Mouse (Mus musculus) hindbrain, embryonic 10.5 days (tissue): ENCODE results near the gene Ap4b1. TPM values are rescaled to one million over a fixed set of nuclear protein-coding genes. Genes with fewer than 3 reads are reported as not detected.
"Not testable (repeated sequence)": the region's sequence is repeated elsewhere in the genome, so short reads cannot be mapped to it uniquely, and the experiment has no call there.

Experiments used
- DNase-seq: peaks from one replicate; pipeline ENCODE4 v3.0.0-alpha.2; 2017; ENCODE audit warnings: low spot score
- H3K27ac ChIP-seq: fragments of 300-500 bp; sonication (generic); 2 replicates; pipeline ENCODE4 v1.5.1; 2016; ENCODE audit warnings: mild to moderate bottlenecking, moderate library complexity
- H3K27me3 ChIP-seq: fragments of 300-500 bp; sonication (generic); 2 replicates; pipeline ENCODE4 v1.6.1; 2016; ENCODE audit warnings: mild to moderate bottlenecking; ENCODE audit not compliant: poor library complexity, insufficient read depth, severe bottlenecking
- H3K36me3 ChIP-seq: fragments of 300-500 bp; sonication (generic); 2 replicates; pipeline ENCODE4 v1.6.1; 2016; ENCODE audit warnings: mild to moderate bottlenecking, moderate library complexity
- H3K4me1 ChIP-seq: fragments of 300-500 bp; sonication (generic); replicated peaks from 2 replicates; pipeline ENCODE4 v1.6.1; 2016; ENCODE audit warnings: mild to moderate bottlenecking
- H3K4me3 ChIP-seq: fragments of 300-500 bp; sonication (generic); 2 replicates; pipeline ENCODE4 v1.5.1; 2016; ENCODE audit warnings: mild to moderate bottlenecking, moderate library complexity
- H3K9me3 ChIP-seq: fragments of 300-500 bp; sonication (generic); 2 replicates; pipeline ENCODE4 v1.6.1; 2016; ENCODE audit warnings: mild to moderate bottlenecking, moderate library complexity
- WGBS: fragments of 180-500 bp; shearing (Covaris S2); methylation state at CpG from one replicate; pipeline ENCODE4 v1.1.7; 2016; 5-methylcytosine and 5-hydroxymethylcytosine counted together
- polyA plus RNA-seq: library from polyadenylated mRNA; unstranded; fragments of >200 nt; fragmentation: Nextera tagmentation; extraction: Ambion mirVana; gene quantifications from 2 replicates; pipeline ENCODE4 v1.2.1, GENCODE M21; 2016

Gene Ap4b1
- polyA plus RNA-seq, 1 experiment from 2014 or later: 22.1 TPM

DNA sequence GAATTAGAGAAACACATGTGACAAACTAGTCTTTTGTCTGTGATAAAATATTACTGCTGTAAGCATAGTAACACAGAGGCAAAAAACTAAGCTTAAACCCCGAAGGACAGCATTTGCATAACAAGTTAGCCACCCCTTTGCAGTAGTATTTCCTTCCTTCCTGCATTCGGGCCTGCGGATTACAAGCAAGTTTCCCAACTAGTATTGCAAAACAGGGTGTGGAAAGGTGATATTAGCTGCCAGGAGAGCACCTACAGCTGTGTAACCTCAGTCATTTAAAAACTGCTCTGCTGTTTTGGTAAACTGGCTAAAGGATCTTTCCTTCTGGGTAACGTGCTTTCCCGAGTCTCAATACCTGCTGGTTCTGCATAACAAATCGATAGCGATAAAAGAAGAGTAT, 22.1 kb upstream of the Ap4b1 start:
- no peaks in the 10 kb centered on the region for H3K9me3 ChIP-seq
- no peaks in the 10 kb centered on the region for H3K27me3 ChIP-seq
- H3K4me1 ChIP-seq: peaks cover 23% of the 10 kb centered on the region
- H3K36me3 ChIP-seq: no peaks in the 10 kb centered on the region
- no peak for DNase-seq
- WGBS: 67% methylated on average over 7 of the region's 7 CpGs
- H3K27ac ChIP-seq: no peak overlapping the region
- no peak overlapping the region for H3K4me3 ChIP-seq

DNA sequence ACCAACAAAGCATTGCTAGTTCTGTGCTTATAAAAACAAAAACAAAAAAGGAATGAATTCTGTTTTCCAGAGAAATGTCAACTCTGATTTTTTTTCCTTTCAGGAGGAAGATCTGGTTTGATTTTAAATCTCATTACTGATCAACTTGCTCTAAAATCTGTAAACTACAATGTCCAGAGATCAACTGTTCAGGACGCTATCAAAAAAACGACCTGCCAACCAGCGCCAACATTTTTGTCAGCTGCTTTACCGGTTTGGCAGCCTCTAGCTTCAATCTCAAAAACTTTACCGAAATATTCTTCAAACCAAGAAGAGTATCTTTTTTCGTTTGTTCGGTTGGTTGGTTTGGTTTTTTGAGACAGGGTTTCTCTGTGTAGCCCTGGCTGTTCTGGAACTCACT, 20.2 kb upstream of the Ap4b1 start:
- Histone ChIP-seq H3K36me3 (no peaks in the 10 kb centered on the region), H3K4me1 (peaks cover 23% of the 10 kb centered on the region), H3K9me3 (no peaks in the 10 kb centered on the region), H3K4me3 (peak overlapping the region; percentile 94; the same call in 1 of the 2 replicates), H3K27ac (no peak overlapping the region), H3K27me3 (no peaks in the 10 kb centered on the region)
- WGBS: 87% methylated on average over 7 of the region's 7 CpGs
- no peak for DNase-seq

DNA sequence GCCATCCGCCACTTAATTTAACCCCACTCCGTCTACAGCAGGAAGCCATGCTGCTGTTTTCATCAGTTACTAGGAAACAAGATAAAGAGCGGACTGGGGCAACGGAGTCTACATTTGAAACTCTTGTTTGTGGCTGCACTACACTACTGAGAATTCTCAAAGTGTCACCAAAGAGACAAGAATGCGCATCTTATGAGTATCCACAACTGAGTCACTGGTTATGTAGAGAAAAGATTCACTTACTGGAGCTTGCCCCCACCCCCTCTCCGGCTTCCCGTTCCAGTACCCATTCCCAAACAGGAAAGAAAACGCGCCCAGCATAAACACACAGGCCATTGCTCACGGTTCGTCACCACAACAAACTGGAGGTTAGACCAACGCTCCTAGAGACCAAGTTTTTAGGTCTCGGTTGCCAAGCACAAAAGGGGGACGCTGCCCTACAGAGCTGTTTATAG, 19.4 kb upstream of the Ap4b1 start:
- H3K27me3 ChIP-seq: no peaks in the 10 kb centered on the region
- H3K27ac ChIP-seq: peak overlapping the region; percentile 98
- peaks cover 23% of the 10 kb centered on the region for H3K4me1 ChIP-seq
- peak overlapping the region; percentile 94 for H3K4me3 ChIP-seq
- no peaks in the 10 kb centered on the region for H3K9me3 ChIP-seq
- WGBS: 3% methylated on average over 14 of the region's 14 CpGs
- DNase-seq: peak; percentile 43
- no peaks in the 10 kb centered on the region for H3K36me3 ChIP-seq

GRCm38 (mm10) chr3:103790346-103791145, 18.8 kb upstream of the Ap4b1 start:
- DNase-seq: no peak
- H3K36me3 ChIP-seq: no peaks in the 10 kb centered on the region
- under 1% methylated on average over 61 of the region's 61 CpGs for WGBS
- no peaks in the 10 kb centered on the region for H3K9me3 ChIP-seq
- H3K27me3 ChIP-seq: no peaks in the 10 kb centered on the region
- peaks cover 23% of the 10 kb centered on the region for H3K4me1 ChIP-seq
- peak overlapping the region; percentile 98 for H3K27ac ChIP-seq
- peak overlapping the region; percentile 94 for H3K4me3 ChIP-seq

GRCm38 (mm10) chr3:103791230-103792110, 17.9 kb upstream of the Ap4b1 start, which contains the start of gene Hipk1:
Hipk1 (minus strand) TSS chr3:103791563.
- Histone ChIP-seq H3K9me3 (no peaks in the 10 kb centered on the region), H3K36me3 (no peaks in the 10 kb centered on the region), H3K27me3 (no peaks in the 10 kb centered on the region), H3K4me3 (peak within 1 kb of the TSS; percentile 94), H3K27ac (peak within 1 kb of the TSS; percentile 98), H3K4me1 (peaks cover 23% of the 10 kb centered on the region)
- peak; percentile 93 for DNase-seq
- WGBS: 11% methylated on average over 49 of the region's 49 CpGs

DNA sequence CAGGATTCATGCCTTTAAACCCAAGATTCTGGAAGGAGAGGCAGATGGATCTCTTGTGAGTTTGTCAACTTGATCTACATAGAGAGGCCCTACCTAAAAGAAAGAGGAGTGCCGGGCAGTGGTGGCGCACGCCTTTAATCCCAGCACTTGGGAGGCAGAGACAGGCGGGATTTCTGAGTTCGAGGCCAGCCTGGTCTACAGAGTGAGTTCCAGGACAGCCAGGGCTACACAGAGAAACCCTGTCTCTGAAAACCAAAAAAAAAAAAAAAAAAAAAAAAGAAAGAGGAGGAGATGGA, 17.3 kb upstream of the Ap4b1 start:
- Histone ChIP-seq H3K4me3 (peak overlapping the region; percentile 94), H3K4me1 (peaks cover 23% of the 10 kb centered on the region), H3K27ac (0 out of 2 replicates have a peak overlapping the region, but pooled peaks have one; percentile 98)
- WGBS: 81% methylated on average over 5 of the region's 5 CpGs
- H3K36me3 ChIP-seq, DNase-seq, H3K27me3 ChIP-seq, H3K9me3 ChIP-seq: not testable (repeated sequence)

- Histone ChIP-seq H3K27ac (no peak overlapping the region), H3K9me3 (no peaks in the 10 kb centered on the region), H3K4me1 (peaks cover 23% of the 10 kb centered on the region), H3K36me3 (no peaks in the 10 kb centered on the region), H3K4me3 (no peak overlapping the region), H3K27me3 (no peaks in the 10 kb centered on the region)
- WGBS: 80% methylated on average over 1 of the region's 1 CpGs
- DNase-seq: no peak
Observed at GRCm38 (mm10) chr3:103792566-103792965, 16.8 kb upstream of the Ap4b1 start.

- Histone ChIP-seq H3K36me3 (peaks cover 7% of the 10 kb centered on the region; the same call in 1 of the 2 replicates), H3K4me3 (no peak overlapping the region), H3K27me3 (no peaks in the 10 kb centered on the region), H3K4me1 (peaks cover 6% of the 10 kb centered on the region), H3K9me3 (no peaks in the 10 kb centered on the region), H3K27ac (no peak overlapping the region)
- WGBS: 63% methylated on average over 2 of the region's 2 CpGs
- DNase-seq: no peak
Observed at GRCm38 (mm10) chr3:103796389-103796788, 12.9 kb upstream of the Ap4b1 start.

- Histone ChIP-seq H3K4me3 (no peak overlapping the region), H3K4me1 (peaks cover 4% of the 10 kb centered on the region; the same call in 1 of the 2 replicates), H3K27ac (no peak overlapping the region), H3K36me3 (peaks cover 38% of the 10 kb centered on the region), H3K9me3 (no peaks in the 10 kb centered on the region), H3K27me3 (no peaks in the 10 kb centered on the region)
- DNase-seq: no peak
- 82% methylated on average over 2 of the region's 2 CpGs for WGBS
Observed at GRCm38 (mm10) chr3:103799507-103799906, 9.8 kb upstream of the Ap4b1 start.

GRCm38 (mm10) chr3:103801631-103802531, 7.4 kb upstream of the Ap4b1 start:
- DNase-seq: no peak
- H3K36me3 ChIP-seq: peaks cover 58% of the 10 kb centered on the region
- no peaks in the 10 kb centered on the region for H3K9me3 ChIP-seq
- H3K27ac ChIP-seq: peak overlapping the region; percentile 35; the same call in 1 of the 2 replicates
- H3K4me1 ChIP-seq: peaks cover 4% of the 10 kb centered on the region; the same call in 1 of the 2 replicates
- 77% methylated on average over 10 of the region's 10 CpGs for WGBS
- no peaks in the 10 kb centered on the region for H3K27me3 ChIP-seq
- H3K4me3 ChIP-seq: no peak overlapping the region

DNA sequence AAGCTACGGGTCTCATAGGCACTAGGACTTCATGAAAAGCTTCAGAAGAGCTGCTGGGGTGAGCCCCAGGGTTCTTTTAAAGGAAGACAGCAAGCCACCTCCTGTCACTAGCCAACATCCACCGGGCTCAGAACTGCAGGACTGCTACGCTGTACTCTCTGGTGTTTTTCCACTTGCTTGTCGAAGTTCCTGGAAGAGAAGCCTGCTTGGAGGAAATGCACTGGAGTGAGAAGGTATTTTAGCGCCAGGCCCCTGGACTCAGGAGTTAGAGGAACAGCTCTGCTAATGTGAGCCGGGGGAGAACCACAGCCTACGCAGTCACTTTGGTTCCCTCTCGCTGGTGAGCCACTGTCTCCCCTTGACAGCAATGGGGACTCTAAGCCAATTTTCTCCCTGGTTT, 6.5 kb upstream of the Ap4b1 start:
- Histone ChIP-seq H3K36me3 (peaks cover 65% of the 10 kb centered on the region), H3K9me3 (no peaks in the 10 kb centered on the region), H3K4me1 (peaks cover 7% of the 10 kb centered on the region), H3K27me3 (no peaks in the 10 kb centered on the region), H3K4me3 (no peak overlapping the region), H3K27ac (no peak overlapping the region)
- no peak for DNase-seq
- 93% methylated on average over 8 of the region's 8 CpGs for WGBS

DNA sequence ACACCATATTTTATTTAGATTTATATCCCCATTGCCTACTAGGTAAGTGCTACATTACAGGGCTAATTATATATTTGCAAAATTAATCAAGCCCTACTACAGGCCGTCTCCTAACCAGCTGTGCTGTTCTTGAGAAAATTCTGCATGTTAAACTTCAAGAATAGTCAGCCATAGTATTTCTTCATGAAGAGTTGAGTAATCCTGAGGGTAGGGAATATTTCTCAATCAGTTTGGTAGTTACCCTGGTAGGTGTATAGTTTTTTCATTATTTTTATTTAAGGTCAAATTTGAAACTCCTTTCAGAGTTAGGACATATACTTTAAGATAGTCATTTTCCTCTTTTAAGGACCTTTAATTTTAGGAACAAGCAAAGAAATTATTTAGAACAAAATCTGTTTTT, 3.6 kb upstream of the Ap4b1 start:
- H3K4me1 ChIP-seq: peaks cover 24% of the 10 kb centered on the region
- H3K27me3 ChIP-seq: no peaks in the 10 kb centered on the region
- no peaks in the 10 kb centered on the region for H3K9me3 ChIP-seq
- 92% methylated on average over 1 of the region's 1 CpGs for WGBS
- no peak for DNase-seq
- H3K4me3 ChIP-seq: no peak overlapping the region
- H3K36me3 ChIP-seq: peaks cover 65% of the 10 kb centered on the region
- H3K27ac ChIP-seq: no peak overlapping the region
